Mouse (Mus musculus) Patski (cell line): ENCODE measurements at regions not wholly inside any gene's neighbourhood (a gene's known extent, or its start where the extent isn't known, plus 50 kb on each side); places are given as distances from the start of the nearest gene placed in this dataset.

Source experiments
- ATAC-seq: fragments of 100-300 bp; one replicate; pipeline ENCODE4 v1.8.0; 2021
- CTCF ChIA-PET: fragments of 350-600 bp; sonication (Branson Sonifier 250); formaldehyde crosslinking; loops from one replicate; lab custom pipeline; 2022; ENCODE audit warnings: inconsistent platforms; lab: Charles Lee
- POLR2A ChIA-PET: fragments of 350-600 bp; sonication (Branson Sonifier 250); formaldehyde crosslinking; loops from one replicate; lab custom pipeline; 2022; ENCODE audit warnings: antibody characterized with exemption, inconsistent platforms; lab: Charles Lee
- DNase-seq: peaks from one replicate; pipeline ENCODE4 v3.0.0-alpha.2; 2011; ENCODE audit warnings: low read depth, low spot score
- H3K27me3 ChIP-seq: fragments of 371-371 bp; one replicate; pipeline ENCODE4 v1.5.1; 2021
- CTCF ChIP-seq: fragments of 100-300 bp; IDR thresholded peaks from one replicate; pipeline ENCODE4 v1.5.1; 2021
- in situ Hi-C: fragments of 300-500 bp; cut with MboI; formaldehyde crosslinking; loops from 3 replicates; pipeline ENCODE4 v1.11.1; 2018; ENCODE audit warnings: low pct_unique_long_range_greater_than_20kb, mixed read lengths

- DNase-seq (no peak), ATAC-seq (no peak)
- POLR2A ChIA-PET, result no interaction called here
- TF ChIP-seq CTCF, result no peak
- H3K27me3 ChIP-seq, result peaks cover 11% of the 10 kb centered on the region
- in situ Hi-C loops, result no loop called here
- CTCF ChIA-PET, result no interaction called here
Measured at GRCm38 (mm10) chr9:91959592-91959991, 233.1 kb upstream of the Plscr5 start.

GRCm38 (mm10) chr9:91959076-91959475, 233.7 kb upstream of the Plscr5 start:
- in situ Hi-C loops, result no loop called here
- POLR2A ChIA-PET, result no interaction called here
- CTCF ChIA-PET, result no interaction called here
- no peak for TF ChIP-seq CTCF
- ATAC-seq, result no peak
- peaks cover 11% of the 10 kb centered on the region for H3K27me3 ChIP-seq
- no peak for DNase-seq

- peaks cover 11% of the 10 kb centered on the region for H3K27me3 ChIP-seq
- no peak for TF ChIP-seq CTCF
- ATAC-seq, result no peak
- no peak for DNase-seq
- in situ Hi-C loops, result no loop called here
- ChIA-PET CTCF (no interaction called here), POLR2A (no interaction called here)
Measured at GRCm38 (mm10) chr9:91958421-91958820, 234.3 kb upstream of the Plscr5 start.

- ChIA-PET CTCF (no interaction called here), POLR2A (no interaction called here)
- peaks cover 11% of the 10 kb centered on the region for H3K27me3 ChIP-seq
- no peak for ATAC-seq
- TF ChIP-seq CTCF, result no peak
- DNase-seq, result no peak
- in situ Hi-C loops, result no loop called here
Measured at GRCm38 (mm10) chr9:91957061-91957460, 235.7 kb upstream of the Plscr5 start.

GRCm38 (mm10) chr9:91948746-91949145, 244.0 kb upstream of the Plscr5 start:
- in situ Hi-C loops, result no loop called here
- no peak for ATAC-seq
- TF ChIP-seq CTCF, result no peak
- POLR2A ChIA-PET, result no interaction called here
- no peak for DNase-seq
- CTCF ChIA-PET, result no interaction called here
- H3K27me3 ChIP-seq, result no peaks in the 10 kb centered on the region

- no peak for DNase-seq
- ChIA-PET POLR2A (no interaction called here), CTCF (no interaction called here)
- in situ Hi-C loops, result no loop called here
- ATAC-seq, result no peak
- no peak for TF ChIP-seq CTCF
- H3K27me3 ChIP-seq, result no peaks in the 10 kb centered on the region
Measured at GRCm38 (mm10) chr9:91942001-91942400, 250.7 kb upstream of the Plscr5 start.

GRCm38 (mm10) chr9:91938729-91939128, 254.0 kb upstream of the Plscr5 start:
- no peaks in the 10 kb centered on the region for H3K27me3 ChIP-seq
- CTCF ChIA-PET, result no interaction called here
- POLR2A ChIA-PET, result no interaction called here
- in situ Hi-C loops, result no loop called here
- ATAC-seq (no peak), DNase-seq (no peak)
- TF ChIP-seq CTCF, result no peak

GRCm38 (mm10) chr9:91904066-91904465, 288.7 kb upstream of the Plscr5 start:
- POLR2A ChIA-PET, result no interaction called here
- no peaks in the 10 kb centered on the region for H3K27me3 ChIP-seq
- no peak for TF ChIP-seq CTCF
- in situ Hi-C loops, result no loop called here
- CTCF ChIA-PET, result no interaction called here
- DNase-seq, result no peak
- no peak for ATAC-seq

GRCm38 (mm10) chr9:91900956-91901355, 291.8 kb upstream of the Plscr5 start:
- in situ Hi-C loops, result no loop called here
- DNase-seq, result no peak
- ATAC-seq, result no peak
- no peaks in the 10 kb centered on the region for H3K27me3 ChIP-seq
- POLR2A ChIA-PET, result no interaction called here
- CTCF ChIA-PET, result no interaction called here
- no peak for TF ChIP-seq CTCF

GRCm38 (mm10) chr9:91876823-91877222, 315.9 kb upstream of the Plscr5 start:
- no peaks in the 10 kb centered on the region for H3K27me3 ChIP-seq
- ATAC-seq (no peak), DNase-seq (no peak)
- ChIA-PET CTCF (no interaction called here), POLR2A (no interaction called here)
- no peak for TF ChIP-seq CTCF
- in situ Hi-C loops, result no loop called here

GRCm38 (mm10) chr9:91831556-91831955, 361.2 kb upstream of the Plscr5 start:
- no peak for TF ChIP-seq CTCF
- H3K27me3 ChIP-seq, result no peaks in the 10 kb centered on the region
- POLR2A ChIA-PET, result no interaction called here
- ATAC-seq (no peak), DNase-seq (no peak)
- in situ Hi-C loops, result no loop called here
- CTCF ChIA-PET, result no interaction called here

- in situ Hi-C loops, result no loop called here
- H3K27me3 ChIP-seq, result no peaks in the 10 kb centered on the region
- DNase-seq (no peak), ATAC-seq (no peak)
- no peak for TF ChIP-seq CTCF
- CTCF ChIA-PET, result no interaction called here
- POLR2A ChIA-PET, result no interaction called here
Measured at GRCm38 (mm10) chr9:91823733-91824487, 368.8 kb upstream of the Plscr5 start.
